Mouse (Mus musculus) heart, adult 11 months (tissue): Measurements from ENCODE around the gene Lin28a.

ENCODE experiments used
- DNase-seq: peaks from one replicate; pipeline ENCODE4 v3.0.0; 2022

Lin28a gene

GRCm38 (mm10) chr4:134018779-134019145, at the start of gene Lin28a:
Gene Lin28a, minus strand, starts transcription at chr4:134018841.
- no peak for DNase-seq

- DNase-seq: no peak
Measured at GRCm38 (mm10) chr4:134067833-134068544, 49.3 kb upstream of the Lin28a start.

GRCm38 (mm10) chr4:134067383-134067782, 48.7 kb upstream of the Lin28a start:
- DNase-seq: no peak

GRCm38 (mm10) chr4:134065431-134066004, 46.9 kb upstream of the Lin28a start:
- no peak for DNase-seq

GRCm38 (mm10) chr4:134062561-134062960, 43.9 kb upstream of the Lin28a start:
- no peak for DNase-seq

GRCm38 (mm10) chr4:134061944-134062446, 43.4 kb upstream of the Lin28a start:
- DNase-seq: no peak

GRCm38 (mm10) chr4:134061166-134061830, 42.7 kb upstream of the Lin28a start:
- DNase-seq: no peak

GRCm38 (mm10) chr4:134060135-134060865, 41.7 kb upstream of the Lin28a start, which contains the start of gene Crybg2:
Gene Crybg2, plus strand, starts transcription at chr4:134060815.
- no peak for DNase-seq

- no peak for DNase-seq
Measured at GRCm38 (mm10) chr4:134058908-134059307, 40.3 kb upstream of the Lin28a start.

- no peak for DNase-seq
Measured at GRCm38 (mm10) chr4:134058166-134058715, 39.6 kb upstream of the Lin28a start.

- DNase-seq: no peak
Measured at GRCm38 (mm10) chr4:134053538-134053937, 34.9 kb upstream of the Lin28a start, which contains the start of gene Zfp683. Gene Zfp683, plus strand, starts transcription at chr4:134053838.

- DNase-seq: no peak
Measured at GRCm38 (mm10) chr4:134052560-134052959, 33.9 kb upstream of the Lin28a start.

- no peak for DNase-seq
Measured at GRCm38 (mm10) chr4:134051912-134052311, 33.3 kb upstream of the Lin28a start.

- DNase-seq: no peak
Measured at GRCm38 (mm10) chr4:134047648-134048047, 29.0 kb upstream of the Lin28a start.

- no peak for DNase-seq
Measured at GRCm38 (mm10) chr4:134043041-134043440, 24.4 kb upstream of the Lin28a start.

GRCm38 (mm10) chr4:134041317-134042123, 22.9 kb upstream of the Lin28a start:
- no peak for DNase-seq

- DNase-seq: no peak
Measured at GRCm38 (mm10) chr4:134035953-134036352, 17.3 kb upstream of the Lin28a start.

GRCm38 (mm10) chr4:134025802-134026201, 7.2 kb upstream of the Lin28a start:
- no peak for DNase-seq

- no peak for DNase-seq
Measured at GRCm38 (mm10) chr4:134020621-134021020, 2.0 kb upstream of the Lin28a start.

- no peak for DNase-seq
Measured at GRCm38 (mm10) chr4:134019641-134020351, 1.2 kb upstream of the Lin28a start.

GRCm38 (mm10) chr4:134019210-134019609, 569 bp upstream of the Lin28a start:
- DNase-seq: no peak
